Mouse (Mus musculus): ENCODE results near the gene Sox8. TPM values are rescaled to one million over a fixed set of nuclear protein-coding genes. Genes with fewer than 3 reads are reported as not detected.

Gene Sox8
- polyA plus RNA-seq, 1 experiment, result not detected

DNA sequence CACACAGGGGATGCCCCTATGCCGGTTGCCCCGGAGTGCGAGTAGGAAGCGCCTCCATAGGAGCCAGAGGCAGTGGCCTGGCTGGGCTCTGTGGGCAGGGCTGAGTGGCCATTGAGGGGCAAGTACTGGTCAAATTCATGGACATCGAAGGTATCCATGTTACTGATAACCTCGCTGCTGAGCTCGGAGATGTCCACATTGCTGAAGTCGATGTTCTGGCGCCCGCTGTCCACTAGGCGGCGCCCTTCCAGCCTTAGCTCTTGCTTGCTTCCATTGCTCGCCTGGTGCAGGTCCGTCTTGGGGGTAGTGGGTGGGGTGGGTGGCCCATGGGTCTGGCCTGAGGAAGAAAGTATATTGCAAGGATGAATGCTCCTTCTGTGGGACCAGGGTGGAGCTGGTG lies 2.7 kb downstream of the Sox8 start:
- no peak for TF ChIP-seq GATA1 (IDR thresholded peaks at IDR 0.05; ENCODE audit: low read length)

- TF ChIP-seq GATA1 (IDR thresholded peaks at IDR 0.05; ENCODE audit: low read length), result no peak
Observed at GRCm38 (mm10) chr17:25567261-25567660, 3.2 kb downstream of the Sox8 start.

- no peak for TF ChIP-seq GATA1 (IDR thresholded peaks at IDR 0.05; ENCODE audit: low read length)
Observed at GRCm38 (mm10) chr17:25565860-25566600, 4.5 kb downstream of the Sox8 start.

- TF ChIP-seq GATA1 (IDR thresholded peaks at IDR 0.05; ENCODE audit: low read length), result no peak
Observed at GRCm38 (mm10) chr17:25565244-25565643, 5.2 kb downstream of the Sox8 start.

DNA sequence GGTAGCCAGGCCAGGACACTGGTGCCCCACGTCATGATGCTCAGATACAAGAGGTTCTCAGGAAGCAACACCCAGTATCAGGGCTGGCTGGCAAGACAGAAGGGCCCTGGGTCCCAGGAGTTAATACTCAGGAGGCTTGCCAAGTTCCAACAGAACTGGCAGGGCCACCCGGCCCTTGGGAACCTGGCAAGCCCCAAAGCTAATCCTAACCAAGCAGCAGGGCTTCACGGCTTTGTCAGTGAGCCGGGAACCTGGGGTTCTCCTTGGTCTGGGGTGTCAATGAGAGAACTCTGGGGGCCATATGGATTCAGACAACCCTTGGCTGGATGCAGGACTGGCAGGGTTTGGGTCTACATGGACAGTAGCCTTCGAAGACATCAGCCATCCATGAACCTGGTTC lies 6.0 kb downstream of the Sox8 start:
- TF ChIP-seq GATA1 (IDR thresholded peaks at IDR 0.05; ENCODE audit: low read length), result no peak

GRCm38 (mm10) chr17:25561223-25562028 lies 9.1 kb downstream of the Sox8 start:
- no peak for TF ChIP-seq GATA1 (IDR thresholded peaks at IDR 0.05; ENCODE audit: low read length)

- TF ChIP-seq GATA1 (IDR thresholded peaks at IDR 0.05; ENCODE audit: low read length), result no peak
Observed at GRCm38 (mm10) chr17:25560554-25561222, 9.8 kb downstream of the Sox8 start.

- no peak for TF ChIP-seq GATA1 (IDR thresholded peaks at IDR 0.05; ENCODE audit: low read length)
Observed at GRCm38 (mm10) chr17:25559634-25560033, 10.9 kb downstream of the Sox8 start.

DNA sequence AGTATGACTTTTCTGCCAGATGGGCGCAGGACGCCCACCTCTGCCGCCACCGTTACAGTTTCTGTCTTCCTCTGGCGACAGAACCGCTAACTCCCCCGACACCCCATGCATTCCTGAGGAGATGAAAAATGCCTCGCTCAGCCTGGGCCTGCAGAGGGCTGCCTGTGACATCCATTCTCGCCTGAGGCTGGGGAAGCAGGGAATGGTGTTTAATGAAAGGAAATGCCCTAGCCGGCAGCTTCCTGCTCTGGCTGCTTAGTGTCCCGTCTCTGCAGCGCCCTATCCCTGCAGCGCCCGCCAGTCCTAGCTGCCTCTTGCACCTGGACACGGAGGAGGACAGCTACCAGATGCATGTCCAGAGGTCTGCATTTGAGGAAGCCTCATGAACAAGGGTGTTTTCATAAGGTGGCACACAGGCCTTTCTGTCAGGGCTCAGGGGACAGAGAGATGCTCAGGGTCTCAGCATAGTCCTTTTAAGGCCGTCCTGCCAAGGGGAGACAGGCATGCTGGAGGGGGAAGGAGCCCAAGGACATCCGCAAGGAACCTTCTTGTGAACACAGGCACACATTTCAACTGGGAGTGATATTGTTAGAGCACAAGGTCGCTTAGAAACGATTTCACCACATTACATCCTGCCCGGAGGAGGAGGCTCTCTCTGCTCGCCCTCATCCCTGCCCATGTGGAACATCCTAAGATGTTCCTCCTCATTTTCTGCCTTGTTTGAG lies 13.7 kb downstream of the Sox8 start:
- TF ChIP-seq GATA1 (IDR thresholded peaks at IDR 0.05; ENCODE audit: low read length), result no peak

- TF ChIP-seq GATA1 (IDR thresholded peaks at IDR 0.05; ENCODE audit: low read length), result no peak
Observed at GRCm38 (mm10) chr17:25555666-25556629, 14.5 kb downstream of the Sox8 start.

GRCm38 (mm10) chr17:25555159-25555558 lies 15.3 kb downstream of the Sox8 start:
- no peak for TF ChIP-seq GATA1 (IDR thresholded peaks at IDR 0.05; ENCODE audit: low read length)

GRCm38 (mm10) chr17:25551313-25551712 lies 19.2 kb downstream of the Sox8 start:
- no peak for TF ChIP-seq GATA1 (IDR thresholded peaks at IDR 0.05; ENCODE audit: low read length)

GRCm38 (mm10) chr17:25550020-25550419 lies 20.5 kb downstream of the Sox8 start:
- no peak for TF ChIP-seq GATA1 (IDR thresholded peaks at IDR 0.05; ENCODE audit: low read length)

GRCm38 (mm10) chr17:25547026-25547425 lies 23.5 kb downstream of the Sox8 start:
- TF ChIP-seq GATA1 (IDR thresholded peaks at IDR 0.05; ENCODE audit: low read length), result no peak

All from G1E-ER4 (cell line).